Mouse (Mus musculus): ENCODE measurements around the gene Snap25.

The Snap25 gene

GRCm38 (mm10) chr2:136713299-136713758, at the start of gene Snap25:
TSS of gene Snap25 (plus strand) at chr2:136713453.
- in situ Hi-C loops (cut with MboI, MseI): no loop called here

GRCm38 (mm10) chr2:136666951-136667350, 46.3 kb upstream of the Snap25 start:
- in situ Hi-C loops (cut with MboI, MseI): no loop called here

DNA sequence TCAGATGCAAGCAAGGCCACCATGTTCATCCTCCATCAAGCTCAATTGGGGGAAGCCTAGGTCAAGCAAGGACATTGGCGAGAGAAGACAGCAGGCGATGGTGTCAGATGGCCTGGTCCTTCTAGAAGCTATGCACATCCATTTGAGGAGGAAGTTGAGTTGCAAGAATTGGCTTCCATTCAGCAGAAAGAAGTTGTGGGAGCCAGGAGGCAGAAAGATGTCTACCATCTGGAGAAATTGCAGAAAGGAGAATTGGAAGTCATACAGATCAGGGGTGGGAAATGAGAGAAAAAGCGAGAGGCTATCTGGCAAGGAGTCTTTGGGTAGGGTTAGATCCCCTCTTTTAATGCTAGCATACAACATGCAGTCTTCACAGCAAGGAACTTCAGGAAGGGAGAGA, 44.1 kb upstream of the Snap25 start:
- in situ Hi-C loops (cut with MboI, MseI): no loop called here

DNA sequence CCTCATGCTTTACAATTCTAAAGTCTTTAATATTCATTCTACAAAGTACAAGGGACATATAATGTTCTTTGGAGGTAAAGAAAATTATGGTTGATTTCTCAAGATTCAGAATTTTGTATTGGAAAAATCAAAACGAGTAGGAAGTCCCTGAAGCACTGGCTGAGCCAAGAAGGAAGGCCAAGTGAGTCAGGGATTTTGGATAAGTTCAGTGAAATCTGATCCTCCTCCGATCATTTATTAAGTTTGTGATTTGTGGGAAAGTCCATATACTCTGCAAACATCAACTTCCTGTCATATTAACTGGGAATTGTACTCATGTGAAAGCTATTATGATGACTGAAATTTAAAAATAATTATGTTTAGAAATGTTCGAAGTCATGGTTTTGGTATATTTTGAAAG, 43.6 kb upstream of the Snap25 start:
- in situ Hi-C loops (cut with MboI, MseI): no loop called here

- in situ Hi-C loops (cut with MboI, MseI): no loop called here
Measured at GRCm38 (mm10) chr2:136670539-136671271, 42.5 kb upstream of the Snap25 start.

DNA sequence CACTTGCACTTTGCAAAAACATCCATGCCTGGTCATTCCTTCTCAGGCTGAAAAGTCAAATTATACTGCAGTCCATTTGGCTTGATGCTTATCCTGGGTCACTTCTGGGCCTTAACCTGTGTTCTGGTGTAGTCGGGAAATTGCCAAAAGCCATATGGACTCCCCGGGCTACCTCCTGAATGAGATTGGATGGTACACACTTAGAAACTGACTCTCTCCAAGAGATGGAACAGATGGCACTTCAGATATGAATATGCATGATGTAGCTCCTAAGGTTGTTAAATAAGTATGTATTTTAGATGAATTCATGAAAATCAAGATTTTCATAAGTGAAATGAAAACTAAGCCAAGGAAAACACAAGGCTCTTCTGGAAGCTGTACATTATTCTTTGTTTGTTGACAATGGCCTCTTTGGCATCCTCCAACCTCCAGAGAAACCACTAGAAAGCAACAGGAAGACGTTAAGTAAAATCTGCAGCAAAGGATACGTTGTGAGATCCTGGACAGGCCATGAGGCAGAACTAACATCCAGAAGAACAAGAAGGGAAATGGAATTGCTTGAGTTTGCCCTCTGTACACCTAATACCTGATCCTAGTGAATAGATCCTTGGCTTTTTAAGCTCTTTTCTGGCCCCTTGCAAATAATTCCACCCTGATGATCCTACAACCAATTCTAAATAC, 39.0 kb upstream of the Snap25 start:
- in situ Hi-C loops (cut with MboI, MseI): no loop called here

DNA sequence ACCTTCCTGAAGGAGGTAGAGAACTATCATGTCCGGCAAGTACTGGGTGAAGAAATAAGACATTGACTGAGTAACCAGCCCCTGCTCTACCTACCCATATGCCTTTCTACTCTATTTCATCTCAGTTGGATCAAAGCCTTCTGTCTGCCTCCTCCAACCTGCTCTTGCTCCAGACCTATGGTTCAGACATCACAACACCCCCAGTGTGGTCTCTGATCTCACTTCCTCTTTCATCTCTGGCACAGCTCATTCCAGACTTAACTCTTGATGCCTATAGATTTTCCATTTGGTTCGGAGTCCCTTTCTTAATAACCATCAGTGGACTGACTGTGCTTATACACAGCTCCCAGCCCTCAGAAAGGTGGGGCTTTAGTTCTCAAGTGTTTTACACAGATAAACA, 37.1 kb upstream of the Snap25 start:
- in situ Hi-C loops (cut with MboI, MseI): no loop called here

GRCm38 (mm10) chr2:136676918-136677445, 36.3 kb upstream of the Snap25 start:
- in situ Hi-C loops (cut with MboI, MseI): no loop called here

DNA sequence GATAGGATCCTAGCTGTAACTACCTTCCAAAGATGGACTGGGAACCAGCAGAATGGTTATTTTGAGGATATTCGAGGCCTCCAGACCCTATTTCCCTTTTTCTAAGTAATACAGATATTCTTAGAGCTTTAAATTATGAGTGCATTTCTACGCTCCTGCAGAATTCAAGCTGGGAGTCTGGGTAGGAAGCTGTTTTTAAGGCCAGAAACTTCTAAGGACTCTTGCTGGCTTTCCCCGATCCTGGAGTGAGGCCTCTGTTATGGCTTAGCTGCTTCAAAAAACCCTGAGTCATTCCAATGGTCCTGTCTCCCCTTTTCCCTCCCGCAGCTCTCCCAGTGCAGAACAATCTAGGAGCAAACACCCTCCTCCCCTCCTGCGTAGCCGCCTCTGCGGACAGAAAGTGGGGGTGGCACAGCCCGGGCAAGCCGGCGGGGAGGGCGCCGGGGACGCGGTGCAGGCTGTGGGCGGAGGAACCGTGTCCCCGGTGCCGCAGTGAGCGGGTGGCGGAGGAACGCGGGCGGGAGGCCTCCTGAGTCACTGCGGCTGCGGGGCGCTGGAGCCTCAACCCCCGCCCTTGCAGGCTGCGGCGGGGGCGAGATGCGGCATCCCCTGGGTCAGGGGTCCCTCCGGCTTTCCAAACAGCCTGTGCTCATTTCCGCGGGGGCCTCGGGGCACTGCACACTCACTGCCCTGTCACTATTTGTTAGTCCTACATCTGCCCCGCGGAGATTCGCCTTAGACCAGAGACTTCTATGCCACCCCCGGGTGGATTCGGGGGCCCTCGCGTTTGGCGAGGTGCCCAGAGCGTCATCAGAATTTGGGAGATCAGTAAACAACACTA, 34.7 kb upstream of the Snap25 start:
- in situ Hi-C loops (cut with MboI, MseI): no loop called here

DNA sequence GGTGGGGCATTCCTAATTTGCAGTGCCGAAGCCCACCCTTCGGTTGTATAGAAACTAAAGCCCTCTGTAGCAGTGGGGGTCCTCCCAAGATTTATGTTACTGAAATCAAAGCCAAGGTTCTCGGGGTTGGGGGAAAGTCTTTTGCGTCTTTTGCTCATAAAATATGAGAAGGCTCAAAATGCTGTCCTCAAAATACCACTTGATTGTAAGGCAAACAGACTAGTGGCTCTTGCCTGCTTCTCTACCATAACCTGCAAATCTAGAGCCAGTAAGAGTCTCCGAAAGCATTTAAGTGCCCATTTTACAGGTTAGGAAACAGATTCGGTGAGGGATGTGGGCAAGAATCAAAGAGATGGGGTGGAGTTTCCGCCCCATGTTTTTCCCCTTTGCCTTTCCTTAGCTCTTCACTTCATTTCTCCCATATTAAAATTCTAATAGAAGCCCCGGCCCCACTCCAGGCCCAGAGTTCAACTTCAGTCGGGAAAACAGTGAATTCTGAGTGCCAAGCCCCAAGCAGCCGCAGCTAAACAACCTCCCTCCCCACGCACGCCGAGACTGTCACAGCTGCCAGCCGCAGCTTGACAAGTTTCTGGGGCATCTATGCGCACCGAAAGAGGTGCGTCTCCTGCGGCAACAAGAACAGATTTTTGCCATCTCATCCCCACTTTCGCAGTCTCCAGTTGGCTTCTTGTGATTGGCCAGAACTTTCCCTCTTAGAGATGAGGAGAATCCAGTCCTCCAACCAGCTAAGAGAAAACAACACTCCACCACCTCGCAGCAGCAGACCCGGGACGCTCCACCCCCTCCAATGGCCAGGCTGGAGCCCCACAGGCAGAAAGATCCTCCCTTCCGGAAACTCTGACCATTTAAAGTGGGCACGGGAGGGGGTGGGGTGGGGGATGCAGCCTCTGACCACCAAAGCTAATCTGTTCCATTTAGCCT, 33.7 kb upstream of the Snap25 start:
- in situ Hi-C loops (cut with MboI, MseI): no loop called here

DNA sequence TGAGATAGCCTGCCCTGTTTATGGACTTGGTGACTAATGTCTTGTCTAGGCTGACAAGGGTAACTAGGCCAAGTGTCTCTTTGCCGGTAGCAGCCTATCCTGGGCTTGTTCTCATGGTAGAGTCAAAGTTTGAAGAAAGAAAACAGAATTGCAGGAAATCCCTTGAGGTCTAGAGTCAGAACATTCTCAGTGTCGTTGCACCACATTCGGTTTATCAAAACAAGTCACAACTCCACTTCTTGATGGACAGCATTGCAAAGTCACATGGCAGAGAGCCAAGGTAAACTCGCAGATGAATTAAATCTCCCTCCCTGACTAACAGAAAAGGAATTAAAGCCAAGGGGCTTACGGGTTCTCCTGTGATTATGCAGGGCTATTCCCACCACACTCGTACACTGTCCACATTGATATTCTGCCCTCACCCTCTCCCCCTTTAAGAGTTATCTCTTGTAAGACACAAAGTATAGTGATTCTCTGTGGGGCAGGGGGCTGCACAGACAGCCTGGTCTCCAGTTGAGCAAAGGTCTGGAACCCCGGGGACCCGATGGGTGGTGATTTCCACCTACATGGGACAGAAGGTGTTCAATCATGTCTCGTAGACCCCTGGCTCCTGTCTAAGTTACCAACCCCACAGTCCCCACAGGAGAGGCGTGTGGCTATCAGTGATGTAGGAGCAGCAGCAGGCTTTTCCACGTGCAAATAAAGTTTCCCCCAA, 30.9 kb upstream of the Snap25 start:
- in situ Hi-C loops (cut with MboI, MseI): no loop called here

- in situ Hi-C loops (cut with MboI, MseI): no loop called here
Measured at GRCm38 (mm10) chr2:136686195-136686594, 27.1 kb upstream of the Snap25 start.

DNA sequence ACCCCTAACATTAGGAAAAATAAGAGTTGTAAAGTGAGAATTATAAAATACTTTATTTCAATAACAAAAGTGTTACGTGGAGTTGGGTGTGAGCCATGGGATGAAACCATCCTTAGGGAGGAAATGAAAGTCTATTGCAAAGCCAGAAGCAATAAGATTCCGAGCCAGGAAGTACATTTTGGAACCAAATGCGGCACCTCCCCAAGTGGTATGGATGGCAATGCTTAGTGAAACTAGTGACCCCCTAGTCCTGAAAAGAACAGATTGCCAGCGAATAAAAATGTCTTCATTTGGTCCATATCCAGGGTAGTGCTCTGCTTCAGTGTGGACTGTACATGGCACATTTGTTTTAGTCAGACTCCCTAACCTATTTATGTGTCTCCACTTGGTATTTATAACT, 25.9 kb upstream of the Snap25 start:
- in situ Hi-C loops (cut with MboI, MseI): no loop called here

DNA sequence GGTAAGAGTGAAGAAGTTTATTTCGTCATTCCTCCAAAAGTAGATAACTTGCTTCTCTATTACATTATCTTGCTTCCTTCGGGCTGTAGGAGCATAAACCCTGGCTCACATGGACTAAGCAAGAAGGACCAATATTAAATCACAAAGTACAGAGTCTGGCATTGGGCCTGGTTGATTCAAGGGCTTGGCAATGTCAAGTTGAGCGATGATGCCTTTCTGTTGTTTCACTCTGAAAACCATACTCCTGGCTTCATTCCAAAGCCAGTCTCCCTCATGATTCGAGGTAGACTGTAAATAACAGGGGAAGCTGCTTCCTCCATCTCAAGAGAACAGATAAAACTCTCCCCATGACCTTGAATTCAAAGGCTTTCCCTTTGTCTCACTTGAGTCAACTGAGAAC, 23.8 kb upstream of the Snap25 start:
- in situ Hi-C loops (cut with MboI, MseI): no loop called here

DNA sequence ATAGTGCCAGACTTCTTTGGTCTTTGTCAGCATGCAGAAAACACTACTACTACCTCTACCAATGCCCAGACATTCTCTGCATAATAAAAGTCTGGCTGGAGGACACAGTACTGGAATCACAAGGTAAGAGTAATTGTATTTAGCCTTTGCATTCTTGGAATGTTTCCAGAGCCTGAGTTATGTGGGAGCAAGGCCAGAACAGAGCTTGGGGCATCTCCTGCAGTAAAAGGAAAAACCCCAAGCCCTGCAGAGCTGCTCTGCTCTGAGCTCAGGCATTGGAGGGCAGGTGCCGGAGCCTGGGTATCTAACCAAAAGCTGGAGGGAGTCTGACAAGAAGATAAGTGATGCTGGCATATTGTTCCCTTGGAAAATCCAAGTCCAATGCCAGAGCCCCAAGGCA, 21.6 kb upstream of the Snap25 start:
- in situ Hi-C loops (cut with MboI, MseI): no loop called here

- in situ Hi-C loops (cut with MboI, MseI): no loop called here
Measured at GRCm38 (mm10) chr2:136699429-136700227, 13.6 kb upstream of the Snap25 start.

DNA sequence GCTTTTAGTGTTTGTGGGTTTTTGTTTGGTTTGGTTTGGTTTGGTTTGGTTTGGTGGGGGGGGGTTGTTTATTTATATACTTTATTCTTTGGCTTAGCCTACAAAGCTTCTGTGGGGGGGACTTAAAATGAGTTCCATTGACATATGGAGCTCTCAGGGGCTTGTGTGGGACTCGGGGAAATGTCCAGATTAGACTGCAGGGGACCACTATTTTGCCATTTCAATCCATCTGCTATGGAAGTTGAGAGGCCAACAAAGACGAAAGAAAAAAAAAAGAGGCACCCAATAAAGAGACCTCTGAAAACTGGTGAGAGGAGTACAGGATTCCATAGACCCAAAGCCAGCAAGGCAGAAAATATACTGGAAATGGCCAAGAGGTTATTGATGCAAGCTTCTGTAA, 9.9 kb upstream of the Snap25 start:
- in situ Hi-C loops (cut with MboI, MseI): no loop called here

GRCm38 (mm10) chr2:136711155-136711554, 2.1 kb upstream of the Snap25 start:
- in situ Hi-C loops (cut with MboI, MseI): no loop called here

- in situ Hi-C loops (cut with MboI, MseI): no loop called here
Measured at GRCm38 (mm10) chr2:136711746-136712440, 1.4 kb upstream of the Snap25 start.

All from T-helper 2 cell (primary cell).